27 mouse cellular contexts compared by ENCODE assay signal in genomic region chr3:92978484-92978883, GRCm38 (mm10). TPM values are rescaled to one million over a fixed set of nuclear protein-coding genes. Genes with fewer than 3 reads are reported as not detected.
"Had no signal": no experiment of that assay in that cellular context is flagged by ENCODE, and none has a peak within 500 bp of the region (broad histone marks: within the 10 kb centered on the region; RNA-seq: fewer than 3 reads in every experiment).

No protein-coding gene starts in this region.

- H3K27me3 ChIP-seq: liver, embryonic 15.5 days; lung, embryonic 15.5 days; megakaryocyte, embryonic 14.5 days; midbrain, embryonic 13.5 days; neural tube, embryonic 13.5 days; neural tube, embryonic 15.5 days; stomach, embryonic 15.5 days had no signal

- ATAC-seq: liver, postnatal 0 days; lung, postnatal 0 days; midbrain, embryonic 13.5 days; midbrain, embryonic 16.5 days had no signal

- H3K27ac ChIP-seq: liver, embryonic 15.5 days; lung, embryonic 15.5 days; macrophage; midbrain, embryonic 13.5 days; neural tube, embryonic 13.5 days; neural tube, embryonic 15.5 days; stomach, embryonic 15.5 days had no signal

- H3K36me3 ChIP-seq: liver, embryonic 15.5 days; lung, embryonic 15.5 days; midbrain, embryonic 13.5 days; neural tube, embryonic 13.5 days; neural tube, embryonic 15.5 days; stomach, embryonic 15.5 days had no signal

- H3K9me3 ChIP-seq: liver, embryonic 15.5 days; lung, embryonic 15.5 days; megakaryocyte, embryonic 14.5 days; midbrain, embryonic 13.5 days; neural tube, embryonic 13.5 days; neural tube, embryonic 15.5 days; stomach, embryonic 15.5 days had no signal

- H3K9ac ChIP-seq: liver, embryonic 15.5 days; liver, postnatal 0 days; lung, embryonic 15.5 days; midbrain, embryonic 13.5 days; neural tube, embryonic 13.5 days; neural tube, embryonic 15.5 days; stomach, embryonic 15.5 days had no signal

- H3K4me3 ChIP-seq: liver, embryonic 15.5 days; lung, embryonic 15.5 days; megakaryocyte, embryonic 14.5 days; midbrain, embryonic 13.5 days; myocyte; neural tube, embryonic 13.5 days; neural tube, embryonic 15.5 days; stomach, embryonic 15.5 days had no signal

- H3K4me2 ChIP-seq: liver, embryonic 15.5 days; lung, embryonic 15.5 days; midbrain, embryonic 11.5 days; midbrain, embryonic 13.5 days; neural tube, embryonic 13.5 days; neural tube, embryonic 15.5 days; stomach, embryonic 15.5 days had no signal

- H3K4me1 ChIP-seq: liver, embryonic 15.5 days; lung, embryonic 15.5 days; megakaryocyte, embryonic 14.5 days; midbrain, embryonic 13.5 days; neural tube, embryonic 13.5 days; neural tube, embryonic 15.5 days; stomach, embryonic 15.5 days had no signal

- DNase-seq: liver, postnatal 0 days; lung, adult 2 months; lung, postnatal 14 days; lung, postnatal 36 days; retina, postnatal 1 day; right cerebral cortex, adult 18-20 months; right cerebral cortex, postnatal 25 days; right cerebral cortex, postnatal 4 days; thymus, adult 18-20 months; thymus, postnatal 14 days; thymus, postnatal 36 days had no signal

RNA-seq across cellular contexts. Expression of gene Lce3e, which starts 11.6 kb away (rescaled TPM):
- polyA plus RNA-seq: liver, embryonic 15.5 days; liver, postnatal 0 days; lung, embryonic 15.5 days; lung, postnatal 0 days; macrophage; midbrain, embryonic 11.5 days; midbrain, embryonic 13.5 days; midbrain, embryonic 16.5 days; myocyte; neural tube, embryonic 11.5 days; neural tube, embryonic 13.5 days; neural tube, embryonic 15.5 days; small intestine, adult 2 months; spleen, adult 2 months had no signal

RNA-seq across cellular contexts. Expression of gene Lce3f, which starts 13.5 kb away (rescaled TPM):
- polyA plus RNA-seq: liver, embryonic 15.5 days; liver, postnatal 0 days; lung, embryonic 15.5 days; lung, postnatal 0 days; macrophage; midbrain, embryonic 11.5 days; midbrain, embryonic 13.5 days; midbrain, embryonic 16.5 days; myocyte; neural tube, embryonic 11.5 days; neural tube, embryonic 15.5 days; spleen, adult 2 months; thymus, postnatal 0 days had no signal

RNA-seq across cellular contexts. Expression of gene Lce3d, which starts 21.3 kb away (rescaled TPM):
- polyA plus RNA-seq: liver, embryonic 15.5 days; liver, postnatal 0 days; lung, embryonic 15.5 days; lung, postnatal 0 days; macrophage; midbrain, embryonic 11.5 days; midbrain, embryonic 13.5 days; midbrain, embryonic 16.5 days; myocyte; neural tube, embryonic 11.5 days; neural tube, embryonic 13.5 days; neural tube, embryonic 15.5 days; small intestine, adult 2 months; spleen, adult 2 months; stomach, embryonic 15.5 days had no signal

RNA-seq across cellular contexts. Expression of gene Lce3c, which starts 34.2 kb away (rescaled TPM):
- polyA plus RNA-seq: liver, embryonic 15.5 days; liver, postnatal 0 days; lung, embryonic 15.5 days; lung, postnatal 0 days; macrophage; midbrain, embryonic 11.5 days; midbrain, embryonic 13.5 days; midbrain, embryonic 16.5 days; myocyte; neural tube, embryonic 11.5 days; neural tube, embryonic 13.5 days; neural tube, embryonic 15.5 days; small intestine, adult 2 months; spleen, adult 2 months; stomach, embryonic 15.5 days had no signal

RNA-seq across cellular contexts. Expression of gene Crct1, which starts 37.0 kb away (rescaled TPM):
- polyA plus RNA-seq: liver, embryonic 15.5 days; liver, postnatal 0 days; lung, embryonic 15.5 days; lung, postnatal 0 days; macrophage; neural tube, embryonic 13.5 days; spleen, adult 2 months had no signal
